Mouse (Mus musculus) adrenal gland, postnatal 25 days (tissue): ENCODE results near the gene Sufu. TPM values are rescaled to one million over a fixed set of nuclear protein-coding genes. Genes with fewer than 3 reads are reported as not detected.
A peak's percentile ranks its signal among the peaks of the same experiment; 100 is the strongest.

Source experiments
- DNase-seq: peaks from one replicate; pipeline ENCODE4 v3.0.0; 2021; ENCODE audit warnings: mixed read lengths
- total RNA-seq: library from RNA; stranded (reverse); gene quantifications from 2 replicates; pipeline ENCODE4 v1.2.3, GENCODE M21; 2021

Gene Sufu
- total RNA-seq, 1 experiment from 2014 or later, result 27.1 TPM

DNA sequence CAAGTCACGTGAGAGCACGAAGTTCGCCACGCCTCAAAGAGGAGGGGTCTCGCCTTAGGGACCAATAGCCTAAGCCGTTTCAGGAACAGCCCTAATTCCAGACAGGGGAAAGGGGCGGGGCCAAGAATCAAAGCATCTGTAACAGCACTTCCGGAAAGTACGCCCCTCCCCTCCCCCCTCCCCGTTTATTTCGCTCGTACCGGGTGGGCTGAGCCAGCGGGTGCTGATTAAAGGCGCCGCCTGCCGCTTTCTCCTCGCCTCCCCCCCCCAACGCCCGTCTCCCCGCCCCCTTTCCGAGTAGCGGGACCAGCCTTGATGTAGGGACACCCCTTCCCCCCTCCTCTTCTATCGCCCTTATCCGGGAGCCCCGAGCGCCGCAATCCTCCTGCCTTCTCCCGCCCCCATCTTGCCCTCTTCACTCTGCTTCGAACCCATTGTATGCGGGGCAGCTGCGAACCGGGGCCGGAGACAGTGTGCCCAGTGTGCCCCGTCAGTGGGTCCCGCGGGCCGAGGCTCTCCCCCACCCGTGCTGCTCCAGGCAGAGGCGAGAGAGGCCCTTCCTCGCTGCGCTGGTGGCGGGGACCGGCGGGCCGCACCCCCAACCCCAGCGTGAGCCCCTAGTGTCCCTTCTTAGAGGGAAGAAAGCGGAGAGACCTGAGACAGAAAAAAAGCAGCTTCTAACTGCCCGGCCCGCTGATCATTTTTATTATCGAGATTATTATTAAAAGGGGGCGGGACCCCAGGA lies 103.3 kb downstream of the Sufu start:
- peak; percentile 91 for DNase-seq

DNA sequence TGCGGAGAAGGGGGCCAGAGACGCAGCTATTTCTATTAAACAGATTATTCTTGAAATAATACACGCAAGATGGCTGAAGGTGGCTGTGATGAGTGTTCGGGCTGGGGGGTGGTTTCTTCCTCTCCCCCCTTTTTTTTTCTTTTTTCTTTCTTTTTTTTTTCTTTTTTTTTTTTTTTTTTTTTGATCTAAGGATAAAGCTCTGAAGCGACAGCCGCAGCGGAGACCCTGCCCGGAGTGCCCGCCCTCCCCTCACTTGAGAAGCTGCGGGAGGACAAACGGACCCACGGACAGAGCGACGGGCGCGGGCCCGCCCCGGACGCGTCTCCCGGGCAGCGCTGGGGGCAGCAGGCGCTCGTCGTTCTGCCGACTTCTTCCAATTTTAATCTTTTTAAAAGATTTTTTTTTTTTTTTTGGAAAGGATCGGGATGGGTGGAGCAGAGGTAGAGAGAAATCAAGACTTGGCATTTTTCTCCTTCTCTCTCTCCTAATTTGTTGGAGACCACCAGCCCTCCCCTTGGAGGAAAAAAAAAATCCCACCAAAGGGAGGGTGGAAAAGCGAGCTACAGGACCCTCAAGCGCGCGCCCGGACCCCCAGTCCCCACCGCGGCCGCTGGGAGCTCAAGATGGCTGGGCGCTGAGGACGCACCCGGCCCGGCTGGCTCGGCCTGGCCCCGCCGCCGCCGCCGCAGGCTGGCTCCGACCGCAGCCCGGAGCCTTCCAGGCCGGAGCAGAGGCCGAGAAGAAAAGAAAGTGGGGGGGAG lies 104.1 kb downstream of the Sufu start:
- DNase-seq, result peak; percentile 64

DNA sequence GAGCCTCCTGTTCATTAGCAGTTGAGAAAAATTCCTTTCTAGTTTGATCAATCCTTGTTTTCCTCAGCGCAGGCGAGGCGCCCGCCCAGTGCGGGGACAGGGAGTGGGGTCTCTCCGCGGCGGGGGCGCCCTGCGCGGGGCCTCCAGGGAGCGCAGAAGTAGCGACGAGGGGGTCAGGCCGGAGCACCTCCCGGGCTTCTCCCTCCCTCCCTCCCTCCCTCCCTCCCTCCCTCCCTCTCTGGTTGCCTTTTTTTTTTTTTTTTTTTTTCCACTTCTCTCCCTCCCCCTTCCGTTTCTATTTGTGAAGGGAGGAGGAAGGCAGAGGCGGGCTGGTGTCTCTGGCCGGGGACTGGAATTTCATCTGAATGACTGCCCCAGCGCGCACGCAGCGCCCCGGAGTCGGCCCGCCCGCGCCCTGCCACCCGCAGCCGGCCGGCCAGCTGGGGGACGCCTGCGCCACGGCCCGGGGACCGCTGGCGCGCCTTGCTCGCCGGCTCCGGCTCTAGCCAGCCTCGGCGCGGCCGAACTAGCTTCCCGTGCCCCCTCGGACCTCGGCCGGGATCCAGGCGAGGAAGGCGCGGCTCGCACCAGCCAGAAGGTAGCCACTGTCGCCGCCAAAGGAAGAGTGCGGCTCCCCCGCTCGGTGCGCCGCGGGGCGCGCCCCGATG lies 104.8 kb downstream of the Sufu start, which contains the start of gene Trim8:
Gene Trim8, plus strand, starts transcription at position 302 of the 668 bp plus-strand sequence.
- peak; percentile 88 for DNase-seq

GRCm38 (mm10) chr19:46502069-46502455 lies 105.4 kb downstream of the Sufu start:
- DNase-seq, result peak; percentile 85

DNA sequence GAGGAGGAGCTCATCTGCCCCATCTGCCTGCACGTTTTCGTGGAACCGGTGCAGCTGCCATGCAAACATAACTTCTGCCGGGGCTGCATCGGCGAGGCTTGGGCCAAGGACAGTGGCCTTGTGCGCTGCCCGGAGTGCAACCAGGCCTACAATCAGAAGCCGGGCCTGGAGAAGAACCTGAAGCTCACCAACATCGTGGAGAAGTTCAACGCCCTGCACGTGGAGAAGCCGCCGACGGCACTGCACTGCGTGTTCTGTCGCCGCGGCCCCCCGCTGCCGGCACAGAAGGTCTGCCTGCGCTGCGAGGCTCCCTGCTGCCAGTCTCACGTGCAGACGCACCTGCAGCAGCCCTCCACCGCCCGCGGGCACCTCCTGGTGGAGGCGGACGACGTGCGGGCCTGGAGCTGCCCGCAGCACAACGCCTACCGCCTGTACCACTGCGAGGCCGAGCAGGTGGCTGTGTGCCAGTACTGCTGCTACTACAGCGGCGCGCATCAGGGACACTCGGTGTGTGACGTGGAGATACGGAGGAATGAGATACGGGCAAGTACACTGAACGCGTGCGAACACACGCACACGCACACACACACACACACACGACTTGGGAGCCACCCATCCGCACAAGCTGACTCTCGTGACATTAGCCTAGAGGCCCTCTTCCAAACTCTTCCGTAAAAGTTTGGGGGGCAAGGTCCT lies 105.9 kb downstream of the Sufu start:
- DNase-seq, result peak; percentile 90

DNA sequence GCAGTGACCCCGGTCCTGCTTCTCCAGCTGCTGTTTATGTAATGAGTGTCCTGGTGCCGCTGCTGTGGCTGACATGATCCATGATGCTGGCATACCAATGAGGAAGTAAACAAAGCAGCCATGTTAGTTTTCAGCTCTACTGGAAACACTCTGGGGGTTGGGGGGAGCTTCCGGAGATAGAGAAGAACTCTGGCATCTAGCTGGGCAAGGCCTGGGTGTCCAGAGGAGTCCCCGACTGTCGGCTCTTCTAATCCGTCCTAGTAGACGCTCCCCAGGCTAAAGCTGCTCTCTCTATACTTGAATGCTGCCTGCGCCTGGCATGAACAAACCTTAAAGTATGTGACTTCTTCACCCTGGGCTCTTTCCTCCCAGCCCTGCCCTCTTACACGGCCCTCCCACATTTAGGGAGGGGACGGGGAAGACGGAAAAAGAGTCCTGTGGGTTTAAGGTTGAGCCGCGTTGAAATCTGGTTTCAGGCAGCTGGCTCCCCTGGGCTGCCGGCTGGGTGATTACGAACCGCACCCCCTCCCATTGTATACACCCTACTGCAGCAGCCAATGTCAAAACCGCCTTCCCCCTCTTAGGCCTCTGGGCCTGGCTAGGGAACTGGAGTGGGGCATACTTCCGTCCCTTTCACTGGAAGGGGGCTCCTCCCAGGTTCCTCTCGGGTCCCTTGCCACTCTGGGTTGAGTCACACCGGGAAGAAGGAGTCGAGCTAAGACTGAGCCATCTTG lies 106.8 kb downstream of the Sufu start:
- peak; percentile 71 for DNase-seq

GRCm38 (mm10) chr19:46504085-46504552 lies 107.4 kb downstream of the Sufu start:
- DNase-seq, result no peak

DNA sequence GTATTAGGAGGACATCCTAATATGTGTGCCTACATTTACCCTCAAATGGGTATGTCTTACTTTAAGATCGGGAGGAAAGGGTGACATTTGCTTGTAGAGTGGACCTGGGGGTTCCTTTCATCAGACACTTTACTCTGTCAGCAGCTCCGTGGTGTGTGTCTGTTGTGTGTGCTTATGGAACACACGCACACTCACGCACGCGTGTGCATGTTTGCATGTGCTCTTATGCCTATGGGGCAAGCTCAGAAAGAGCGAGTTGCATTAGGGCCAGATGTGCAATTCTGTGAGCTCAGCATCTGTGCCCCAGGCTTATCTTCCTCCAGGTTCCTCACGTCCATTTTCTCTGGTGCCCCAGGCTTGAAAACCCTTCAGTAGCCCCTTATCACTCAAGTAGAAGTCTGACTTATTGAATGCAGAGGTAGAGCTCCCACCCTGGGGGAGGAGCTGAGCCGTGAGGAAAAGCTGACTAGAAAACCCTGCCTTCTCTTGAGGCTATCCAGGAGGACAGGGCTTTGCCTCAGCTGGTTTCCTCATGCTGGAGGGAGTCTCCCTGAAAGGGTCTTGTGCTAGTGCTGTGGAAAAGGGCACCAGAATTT lies 108.2 kb downstream of the Sufu start:
- no peak for DNase-seq

DNA sequence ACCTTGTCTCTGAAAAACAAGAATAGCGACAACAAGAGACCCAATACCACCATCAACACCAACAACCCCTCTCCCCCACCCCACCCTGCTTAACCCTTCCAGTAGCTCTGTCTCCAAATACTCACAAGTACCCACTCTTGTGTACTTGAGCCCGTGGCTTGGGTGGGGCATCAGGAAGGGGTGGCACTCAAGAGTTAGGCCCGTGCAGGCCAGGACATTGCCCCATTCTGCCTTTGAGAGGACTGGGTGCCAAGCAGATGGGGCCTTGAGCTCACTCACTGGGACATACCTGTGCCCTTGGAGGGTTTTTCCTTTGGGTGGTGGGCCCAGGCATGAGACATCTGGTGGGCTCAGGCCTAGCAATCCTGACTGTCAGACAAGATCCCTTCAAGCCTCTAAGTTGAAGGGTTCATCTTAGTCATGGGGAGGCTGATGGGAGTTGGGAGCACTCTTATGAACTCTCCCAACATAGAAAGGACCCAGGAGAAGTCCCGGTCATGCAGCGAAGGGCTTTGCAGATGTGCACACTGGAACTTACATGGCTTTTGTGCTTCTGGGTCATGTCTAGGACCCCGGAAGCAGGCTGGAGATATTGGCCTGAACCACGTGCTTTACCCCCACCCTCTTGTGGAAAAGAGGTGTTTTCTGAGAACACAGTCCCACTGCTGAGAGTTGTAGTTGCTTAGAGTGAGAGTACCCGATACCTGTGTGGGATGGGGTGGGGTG lies 109.1 kb downstream of the Sufu start:
- no peak for DNase-seq

- no peak for DNase-seq
Observed at GRCm38 (mm10) chr19:46506372-46506717, 109.6 kb downstream of the Sufu start.

DNA sequence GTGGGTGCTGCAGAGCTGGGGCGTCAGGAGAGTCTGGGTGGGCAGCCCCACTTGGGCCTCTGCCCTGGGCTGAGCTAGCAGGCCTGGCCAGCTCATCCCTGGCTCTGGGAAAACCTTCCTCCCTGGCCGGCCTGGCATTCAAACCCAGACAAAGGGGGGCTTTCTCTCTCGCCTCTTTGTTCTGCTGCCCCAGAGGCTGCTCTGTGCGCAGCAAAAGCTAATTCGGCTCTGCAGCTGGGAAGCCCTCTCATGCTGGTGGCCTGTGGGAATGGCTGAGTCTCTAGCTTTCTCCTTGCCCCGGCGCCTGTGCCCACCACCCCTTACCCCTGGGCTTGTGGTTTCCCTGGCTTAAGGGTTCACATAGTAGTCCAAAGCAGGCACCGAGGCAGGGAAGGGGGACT lies 110.5 kb downstream of the Sufu start:
- no peak for DNase-seq

- no peak for DNase-seq
Observed at GRCm38 (mm10) chr19:46507806-46508205, 111.1 kb downstream of the Sufu start.

DNA sequence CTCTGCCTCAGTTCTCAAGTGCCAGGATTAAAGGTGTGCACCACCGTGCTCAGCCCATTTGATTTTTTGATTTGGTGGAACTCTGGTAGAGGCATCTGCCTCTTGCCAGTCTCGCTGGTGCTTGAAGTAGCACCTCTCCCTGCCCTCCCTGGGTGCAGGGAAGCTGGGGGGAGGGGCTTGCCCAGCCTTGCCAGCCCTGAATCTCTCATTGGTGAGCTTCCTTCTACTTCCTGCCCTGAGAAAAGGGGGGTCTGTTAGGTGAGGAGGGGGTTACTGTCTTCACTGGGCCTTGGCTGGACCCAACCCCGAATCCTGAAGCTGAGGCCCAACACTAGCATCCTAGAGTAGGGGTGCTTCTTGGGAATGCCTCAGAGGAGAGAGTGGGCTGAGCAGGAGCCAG lies 112.0 kb downstream of the Sufu start:
- DNase-seq, result peak; percentile 12

GRCm38 (mm10) chr19:46509202-46509601 lies 112.5 kb downstream of the Sufu start:
- peak; percentile 14 for DNase-seq

DNA sequence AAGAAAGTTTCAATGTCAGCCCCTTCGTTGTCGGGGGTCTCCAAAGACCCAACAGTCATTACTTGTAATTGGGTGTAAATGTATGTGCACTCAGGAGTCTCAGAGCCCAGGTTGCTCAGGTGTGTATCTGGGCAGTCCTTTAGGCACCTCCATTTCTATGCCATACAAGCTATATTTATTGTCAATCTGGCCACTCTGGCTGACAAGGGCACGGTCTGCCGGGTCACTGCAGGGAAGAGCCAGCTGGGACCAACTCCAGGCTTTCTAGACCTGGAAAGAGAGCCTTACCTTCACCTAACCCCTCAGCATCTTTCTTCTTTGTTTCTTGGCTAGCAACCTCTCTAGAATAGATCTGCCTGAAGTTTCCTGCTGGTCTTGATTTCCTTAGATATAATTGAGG lies 113.0 kb downstream of the Sufu start:
- DNase-seq, result peak; percentile 1

GRCm38 (mm10) chr19:46510401-46510800 lies 113.7 kb downstream of the Sufu start:
- DNase-seq, result no peak

- DNase-seq, result no peak
Observed at GRCm38 (mm10) chr19:46510824-46511223, 114.1 kb downstream of the Sufu start.

DNA sequence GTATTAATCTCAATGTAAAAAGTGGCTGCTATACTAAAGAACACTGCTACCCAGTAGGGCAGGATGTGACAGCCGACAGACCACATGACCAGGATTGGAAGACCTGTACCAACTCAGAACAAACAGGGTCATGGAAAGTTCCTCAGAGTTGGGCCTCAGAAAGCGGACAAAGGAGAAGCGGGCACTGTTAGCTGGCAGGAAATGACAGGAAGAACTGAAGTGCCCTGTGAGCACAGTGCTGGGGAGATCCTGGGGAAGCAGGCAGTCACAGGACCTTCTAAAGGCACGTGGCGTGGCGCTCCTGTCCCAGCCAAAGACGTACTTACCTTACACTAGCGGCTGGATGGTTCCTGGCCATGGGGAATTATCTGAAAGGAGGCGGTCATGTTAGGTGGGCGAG lies 114.6 kb downstream of the Sufu start:
- no peak for DNase-seq

GRCm38 (mm10) chr19:46514387-46514786 lies 117.7 kb downstream of the Sufu start:
- no peak for DNase-seq

GRCm38 (mm10) chr19:46515287-46515821 lies 118.7 kb downstream of the Sufu start:
- no peak for DNase-seq
